Mouse (Mus musculus) embryonic facial prominence, embryonic 11.5 days (tissue): ENCODE measurements around the gene Hip1r. TPM values are rescaled to one million over a fixed set of nuclear protein-coding genes. Genes with fewer than 3 reads are reported as not detected.
"Not testable (repeated sequence)": the region's sequence is repeated elsewhere in the genome, so short reads cannot be mapped to it uniquely, and the experiment has no call there.

ENCODE experiments used
- ATAC-seq: fragments of 200-750 bp; cut with Nextera tagmentation; replicated peaks from 2 replicates; pipeline ENCODE4 v1.8.0; 2017; ENCODE audit warnings: low read depth; ENCODE audit not compliant: insufficient number of reproducible peaks, low FRiP score, low TSS enrichment
- DNase-seq: peaks from one replicate; pipeline ENCODE4 v3.0.0-alpha.2; 2015; ENCODE audit warnings: low spot score
- H3K27ac ChIP-seq: fragments of 300-500 bp; sonication (generic); replicated peaks from 2 replicates; pipeline ENCODE4 v1.5.1; 2014; ENCODE audit warnings: mild to moderate bottlenecking, low read depth, low read length, control low read depth
- H3K27me3 ChIP-seq: fragments of 300-500 bp; sonication (generic); 2 replicates; pipeline ENCODE4 v1.6.1; 2014; ENCODE audit warnings: mild to moderate bottlenecking, low read length, moderate library complexity, mixed read lengths; ENCODE audit not compliant: control insufficient read depth, insufficient read depth
- H3K36me3 ChIP-seq: fragments of 300-500 bp; sonication (generic); replicated peaks from 2 replicates; pipeline ENCODE4 v1.6.1; 2014; ENCODE audit warnings: low read depth, mild to moderate bottlenecking, low read length, moderate library complexity, mixed read lengths; ENCODE audit not compliant: control insufficient read depth, insufficient read depth
- H3K4me1 ChIP-seq: fragments of 300-500 bp; sonication (generic); 2 replicates; pipeline ENCODE4 v1.6.1; 2014; ENCODE audit warnings: low read length, mixed read lengths; ENCODE audit not compliant: control insufficient read depth, insufficient read depth
- H3K4me2 ChIP-seq: fragments of 300-500 bp; sonication (generic); 2 replicates; pipeline ENCODE4 v1.6.1; 2014; ENCODE audit warnings: low read depth, mild to moderate bottlenecking, control low read depth, low read length, moderate library complexity
- H3K4me3 ChIP-seq: fragments of 300-500 bp; sonication (generic); 2 replicates; pipeline ENCODE4 v1.5.1; 2014; ENCODE audit warnings: low read depth, low read length, control low read depth
- H3K9ac ChIP-seq: fragments of 300-500 bp; sonication (generic); replicated peaks from 2 replicates; pipeline ENCODE4 v1.6.1; 2014; ENCODE audit warnings: mild to moderate bottlenecking, control low read depth, low read length
- H3K9me3 ChIP-seq: fragments of 300-500 bp; sonication (generic); replicated peaks from 2 replicates; pipeline ENCODE4 v1.6.1; 2016; ENCODE audit warnings: mild to moderate bottlenecking, low read length, inconsistent platforms, mixed read lengths; ENCODE audit not compliant: control insufficient read depth
- WGBS: fragments of 180-500 bp; shearing (Covaris S2); extraction: QIAGEN DNeasy Blood & Tissue Kit; methylation state at CpG from one replicate; pipeline ENCODE4 v1.1.7; 2014; 5-methylcytosine and 5-hydroxymethylcytosine counted together
- microRNA-seq: library from miRNA; unstranded; fragments of <30 nt; microRNA quantifications from one replicate; pipeline ENCODE4, GENCODE M21; 2016; ENCODE audit warnings: borderline number of aligned reads
- polyA plus RNA-seq: library from polyadenylated mRNA; unstranded; fragments of >200 nt; fragmentation: Nextera tagmentation; extraction: Ambion mirVana; gene quantifications from 2 replicates; pipeline ENCODE4 v1.2.1, GENCODE M21; 2014

Hip1r gene
- polyA plus RNA-seq, 1 experiment from 2014 or later = 3.0 TPM

- H3K9ac ChIP-seq = peak overlapping the region; percentile 39; the same call in 1 of the 2 replicates
- no peaks in the 10 kb centered on the region for H3K36me3 ChIP-seq
- DNase-seq (peak; percentile 9), ATAC-seq (no peak)
- H3K27me3 ChIP-seq = no peaks in the 10 kb centered on the region
- WGBS = 50% methylated on average over 15 of the region's 15 CpGs
- no peaks in the 10 kb centered on the region for H3K9me3 ChIP-seq
- no peak overlapping the region for H3K4me2 ChIP-seq
- peaks cover 5% of the 10 kb centered on the region for H3K4me1 ChIP-seq
- H3K27ac ChIP-seq = peak overlapping the region; percentile 53
- H3K4me3 ChIP-seq = no peak overlapping the region
Observed at GRCm38 (mm10) chr5:124049249-124050045, 76.0 kb downstream of the Hip1r start.

DNA sequence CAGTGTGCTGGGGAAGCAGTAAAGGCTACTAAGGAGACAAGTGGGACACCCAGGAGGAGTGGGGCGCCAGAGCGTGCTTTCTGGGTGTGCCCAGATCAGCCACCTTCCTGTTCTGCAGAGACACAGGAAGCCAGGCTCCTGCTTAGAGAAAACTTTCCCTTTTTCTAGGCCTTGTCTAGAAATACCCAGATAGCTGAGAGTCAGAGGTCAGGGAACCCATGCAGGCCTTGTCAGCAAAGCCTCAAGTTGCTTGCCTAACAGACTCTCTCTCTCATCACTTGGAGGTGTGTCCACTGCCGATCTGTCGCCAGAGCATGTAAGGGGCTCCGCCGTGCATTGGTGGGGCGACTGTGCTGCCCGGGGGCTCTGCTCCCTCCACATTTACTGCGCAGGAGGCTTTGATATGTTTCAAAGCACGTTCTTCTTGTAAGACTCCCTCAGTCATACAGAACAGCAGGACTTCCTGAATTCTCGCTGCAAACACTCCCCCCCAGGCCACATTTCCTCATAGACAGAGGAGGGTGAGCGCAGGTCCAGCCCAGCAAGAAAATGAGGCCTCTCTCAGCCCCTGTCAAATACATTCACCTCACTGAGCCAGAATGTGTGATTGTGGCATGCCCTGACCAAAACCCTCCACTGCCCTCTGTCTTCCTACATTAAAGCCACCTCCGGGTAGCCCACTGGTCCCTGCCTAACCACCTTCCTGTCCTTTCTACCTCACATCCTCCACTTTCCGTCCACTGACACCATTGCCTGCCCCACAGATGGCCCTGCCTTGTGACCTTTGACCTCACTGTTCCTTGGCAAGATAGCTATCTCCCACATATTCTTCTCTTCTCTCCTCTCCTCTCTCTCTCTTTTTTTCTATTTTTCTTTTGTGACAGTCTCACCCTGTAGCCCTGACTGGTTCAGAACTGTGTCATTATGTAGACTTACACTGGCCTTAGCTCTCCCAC is 76.9 kb downstream of the Hip1r start:
- ATAC-seq = no peak
- Histone ChIP-seq H3K27me3 (no peaks in the 10 kb centered on the region), H3K36me3 (no peaks in the 10 kb centered on the region), H3K4me1 (peaks cover 5% of the 10 kb centered on the region), H3K9ac (peak overlapping the region; percentile 39; the same call in 1 of the 2 replicates), H3K4me2 (no peak overlapping the region), H3K4me3 (no peak overlapping the region), H3K9me3 (no peaks in the 10 kb centered on the region), H3K27ac (peak overlapping the region; percentile 53)
- 34% methylated on average over 14 of the region's 14 CpGs for WGBS
- DNase-seq = peak; percentile 21

DNA sequence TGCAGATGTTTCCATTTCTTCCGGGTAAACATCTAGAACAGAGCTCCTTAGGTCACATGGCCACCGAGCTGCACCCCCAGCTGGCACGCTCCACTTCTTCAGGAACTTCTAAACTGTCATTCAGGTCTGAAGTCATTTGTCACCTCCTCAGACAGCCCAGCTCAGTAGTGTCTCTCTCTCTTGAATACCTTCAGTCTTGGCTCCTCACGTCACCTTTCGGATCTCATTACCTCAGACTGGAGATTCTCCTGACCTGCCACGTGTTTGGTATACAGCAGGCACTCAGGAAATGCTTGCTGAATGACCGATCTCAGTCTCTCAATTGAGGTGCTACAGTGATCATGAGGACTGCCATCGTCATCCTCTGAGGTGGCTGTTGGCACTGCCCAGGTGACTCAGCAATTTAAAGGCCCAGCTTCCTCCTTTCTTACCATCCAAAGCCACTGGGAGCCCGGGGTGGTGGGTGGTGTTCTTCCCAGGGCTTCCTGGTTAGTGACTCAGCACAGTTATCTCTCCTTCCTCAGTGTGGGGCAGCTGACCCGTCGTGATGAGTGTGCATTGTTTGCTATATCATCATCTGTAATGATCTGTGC is 78.6 kb downstream of the Hip1r start:
- no peak for ATAC-seq
- 81% methylated on average over 11 of the region's 11 CpGs for WGBS
- no peak overlapping the region for H3K4me3 ChIP-seq
- no peak overlapping the region for H3K9ac ChIP-seq
- no peaks in the 10 kb centered on the region for H3K36me3 ChIP-seq
- H3K27me3 ChIP-seq = no peaks in the 10 kb centered on the region
- no peaks in the 10 kb centered on the region for H3K9me3 ChIP-seq
- no peak overlapping the region for H3K4me2 ChIP-seq
- no peak overlapping the region for H3K27ac ChIP-seq
- no peak for DNase-seq
- H3K4me1 ChIP-seq = peaks cover 5% of the 10 kb centered on the region

GRCm38 (mm10) chr5:124052641-124053040 is 79.2 kb downstream of the Hip1r start:
- H3K4me1 ChIP-seq, H3K4me2 ChIP-seq, H3K27me3 ChIP-seq, ATAC-seq, H3K4me3 ChIP-seq, DNase-seq, H3K9ac ChIP-seq, H3K36me3 ChIP-seq, H3K9me3 ChIP-seq, H3K27ac ChIP-seq: not testable (repeated sequence)
- WGBS = 90% methylated on average over 7 of the region's 7 CpGs

Small RNAs within 50 kb of the gene (microRNA-seq; reads per million reads assigned to microRNA genes)
- gene Mir7032 = not detected

Other genes starting within 250 kb of the Hip1r start
- 156 and 176 TPM in 2 replicates for gene Rsrc2, start 224.2 kb upstream of the Hip1r start, polyA plus RNA-seq
- 32.7 and 36.4 TPM in 2 replicates for gene Kntc1, start 223.9 kb upstream of the Hip1r start, polyA plus RNA-seq
- 0.14 TPM in 1 of 2 replicates, not detected in the other for gene Hcar2, start 108.1 kb upstream of the Hip1r start, polyA plus RNA-seq
- gene Hcar1, start 93.6 kb upstream of the Hip1r start, polyA plus RNA-seq = 0.10 and 0.39 TPM in 2 replicates
- 162 and 184 TPM in 2 replicates for gene Denr, start 66.5 kb upstream of the Hip1r start, polyA plus RNA-seq
- gene Gm43518, start 46.2 kb upstream of the Hip1r start, polyA plus RNA-seq = 0.64 TPM in 1 of 2 replicates, not detected in the other
- gene Ccdc62, start 42.9 kb upstream of the Hip1r start, polyA plus RNA-seq = 3.5 and 5.4 TPM in 2 replicates
- gene Vps37b, start 58.6 kb downstream of the Hip1r start, polyA plus RNA-seq = 29.2 and 31.3 TPM in 2 replicates
- gene Abcb9, start 122.2 kb downstream of the Hip1r start, polyA plus RNA-seq = 0.46 and 0.59 TPM in 2 replicates
- gene Ogfod2, start 138.7 kb downstream of the Hip1r start, polyA plus RNA-seq = 9.6 and 10.6 TPM in 2 replicates
- gene Arl6ip4, start 142.5 kb downstream of the Hip1r start, polyA plus RNA-seq = 81.3 and 97.4 TPM in 2 replicates